Mouse (Mus musculus) CH12.LX (cell line): ENCODE measurements at regions not wholly inside any gene's neighbourhood (a gene's known extent, or its start where the extent isn't known, plus 50 kb on each side); places are given as distances from the start of the nearest gene placed in this dataset.

Experiments used
- DNase-seq: peaks from one replicate; pipeline ENCODE4 v3.0.0-alpha.2; 2013; ENCODE audit errors: extremely low read depth
- H3K27ac ChIP-seq: 2 replicates; pipeline ENCODE4 v1.5.1; 2012; ENCODE audit warnings: low read depth, mild to moderate bottlenecking, control low read depth, moderate library complexity; ENCODE audit not compliant: insufficient read depth
- H3K27me3 ChIP-seq: replicated peaks from 2 replicates; pipeline ENCODE3; 2012; ENCODE audit warnings: inconsistent platforms
- H3K36me3 ChIP-seq, 2 experiments: replicated peaks in 1 of 2; 2 replicates each; pipeline versions ENCODE3 to v1.6.1; 2012; ENCODE audit warnings: inconsistent platforms in 1 of 2, low read length in 1 of 2, mild to moderate bottlenecking in 1 of 2, mixed read lengths in 1 of 2, moderate library complexity in 1 of 2; ENCODE audit not compliant: control insufficient read depth in 1 of 2, insufficient read depth in 1 of 2
- H3K4me1 ChIP-seq, 2 experiments: 2 replicates each; pipeline ENCODE4 v1.6.1; 2012; ENCODE audit warnings: inconsistent platforms in 1 of 2, moderate library complexity in 1 of 2; ENCODE audit not compliant: insufficient read depth in 2 of 2, control insufficient read depth in 1 of 2
- H3K4me2 ChIP-seq: 2 replicates; pipeline ENCODE4 v1.6.1; 2012; ENCODE audit warnings: low read depth, mild to moderate bottlenecking, control low read depth; ENCODE audit not compliant: poor library complexity, insufficient read depth, severe bottlenecking
- H3K4me3 ChIP-seq, 3 experiments: fragments of 150-350 bp in 1 of 3; sonication (generic) in 1 of 3; replicated peaks in 1 of 3; 2 replicates each; pipeline versions ENCODE3 to v1.5.1; 2011 to 2012; ENCODE audit warnings: low read depth in 2 of 3, low read length in 2 of 3, mild to moderate bottlenecking in 2 of 3, moderate library complexity in 2 of 3, control low read depth in 1 of 3, improper control_type of control experiment in 1 of 3, inconsistent platforms in 1 of 3, mixed read lengths in 1 of 3; ENCODE audit not compliant: poor library complexity in 1 of 3
- H3K79me2 ChIP-seq: replicated peaks from 2 replicates; pipeline ENCODE4 v1.6.1; 2012; ENCODE audit warnings: mild to moderate bottlenecking, moderate library complexity; ENCODE audit not compliant: control insufficient read depth, poor library complexity, insufficient read depth, severe bottlenecking; ENCODE audit errors: extremely low read depth
- H3K9ac ChIP-seq: 2 replicates; pipeline ENCODE4 v1.6.1; 2012; ENCODE audit warnings: low read depth, mild to moderate bottlenecking, control low read depth, moderate library complexity; ENCODE audit not compliant: insufficient read depth
- H3K9me3 ChIP-seq: replicated peaks from 2 replicates; pipeline ENCODE3; 2012; ENCODE audit warnings: low read length, inconsistent platforms, mixed read lengths
- CHD1 ChIP-seq: IDR thresholded peaks from 2 replicates; pipeline ENCODE4 v1.6.1; 2012; ENCODE audit warnings: low read depth, low read length, improper control_type of control experiment, inconsistent platforms
- CHD2 ChIP-seq: IDR thresholded peaks from 2 replicates; pipeline ENCODE4 v1.6.1; 2011; ENCODE audit warnings: low read length, improper control_type of control experiment
- CTCF ChIP-seq, 2 experiments: IDR thresholded peaks in 1 of 2; conservative IDR thresholded peaks in 1 of 2; 2 replicates each; pipeline ENCODE4 v1.5.1; 2011 to 2012; ENCODE audit warnings: low read depth in 2 of 2, low read length in 2 of 2, improper control_type of control experiment in 1 of 2, inconsistent platforms in 1 of 2, mild to moderate bottlenecking in 1 of 2, moderate library complexity in 1 of 2
- E2F4 ChIP-seq: IDR thresholded peaks from 2 replicates; pipeline ENCODE4 v1.6.1; 2011; ENCODE audit warnings: low read depth, low read length, improper control_type of control experiment; ENCODE audit not compliant: insufficient replicate concordance
- EP300 ChIP-seq: IDR thresholded peaks from 2 replicates; pipeline ENCODE4 v1.6.1; 2011; ENCODE audit warnings: low read length, improper control_type of control experiment
- HCFC1 ChIP-seq: IDR thresholded peaks from 2 replicates; pipeline ENCODE4 v1.6.1; 2012; ENCODE audit warnings: low read depth, mild to moderate bottlenecking, inconsistent platforms, low read length, improper control_type of control experiment
- KAT2A ChIP-seq: IDR thresholded peaks from 2 replicates; pipeline ENCODE4 v1.6.1; 2012; ENCODE audit warnings: low read length, improper control_type of control experiment, inconsistent platforms; ENCODE audit not compliant: insufficient replicate concordance
- MAZ ChIP-seq: IDR thresholded peaks from 2 replicates; pipeline ENCODE4 v1.6.1; 2012; ENCODE audit warnings: low read depth, mild to moderate bottlenecking, inconsistent platforms, low read length, improper control_type of control experiment, moderate library complexity
- MEF2A ChIP-seq: IDR thresholded peaks from 2 replicates; pipeline ENCODE4 v1.6.1; 2014; ENCODE audit warnings: low read depth, mild to moderate bottlenecking, inconsistent platforms, low read length, improper control_type of control experiment, borderline replicate concordance
- NELFE ChIP-seq: IDR thresholded peaks from 2 replicates; pipeline ENCODE4 v1.6.1; 2011; ENCODE audit warnings: low read depth, low read length, improper control_type of control experiment
- NRF1 ChIP-seq: IDR thresholded peaks from 2 replicates; pipeline ENCODE4 v1.6.1; 2014; ENCODE audit warnings: low read depth, mild to moderate bottlenecking, inconsistent platforms, low read length, improper control_type of control experiment, moderate library complexity
- RAD21 ChIP-seq: IDR thresholded peaks from 2 replicates; pipeline ENCODE4 v1.6.1; 2011; ENCODE audit warnings: low read depth, mild to moderate bottlenecking, low read length, improper control_type of control experiment, moderate library complexity
- SMC3 ChIP-seq: IDR thresholded peaks from 2 replicates; pipeline ENCODE4 v1.6.1; 2011; ENCODE audit warnings: low read depth, low read length, improper control_type of control experiment
- ZNF384 ChIP-seq: IDR thresholded peaks from 2 replicates; pipeline ENCODE4 v1.6.1; 2012; ENCODE audit warnings: low read depth, low read length, improper control_type of control experiment, inconsistent platforms
- dilution Hi-C: fragments of 300-500 bp; cut with MboI; formaldehyde crosslinking; loops from 2 replicates; pipeline ENCODE4 v1.14.3; 2020; ENCODE audit warnings: low sequenced_read_pairs; ENCODE audit not compliant: extremely low pct_unique_long_range_greater_than_20kb, extremely low pct_ligation_motif_present
- in situ Hi-C: fragments of 300-500 bp; cut with MboI; formaldehyde crosslinking; loops from 3 replicates; pipeline ENCODE4 v1.14.3; 2019; ENCODE audit warnings: low sequenced_read_pairs, low pct_ligation_motif_present, low pct_unique_long_range_greater_than_20kb, mixed read lengths

- Histone ChIP-seq H3K4me3 (no peak overlapping the region), H3K36me3 (no peaks in the 10 kb centered on the region), H3K4me2 (no peak overlapping the region), H3K9me3 (peaks cover 8% of the 10 kb centered on the region), H3K27me3 (no peaks in the 10 kb centered on the region), H3K27ac (no peak overlapping the region), H3K4me1 (no peaks in the 10 kb centered on the region), H3K79me2 (no peaks in the 10 kb centered on the region), H3K9ac (no peak overlapping the region)
- in situ Hi-C loops, result no loop called here
- TF ChIP-seq KAT2A, result no peak
- no peak for TF ChIP-seq CTCF (conservative IDR thresholded peaks at IDR 0.05 in 1 of 2, IDR thresholded peaks at IDR 0.05 in 1 of 2; ENCODE audit: low read depth in 2 of 2, low read length in 2 of 2)
- TF ChIP-seq HCFC1, result no peak
- no peak for TF ChIP-seq MAZ
- no peak for TF ChIP-seq EP300
- TF ChIP-seq SMC3, result no peak
- no peak for DNase-seq
- dilution Hi-C loops, result no loop called here
Measured at GRCm38 (mm10) chr5:73777282-73777921, 126.2 kb downstream of the Spata18 start.

- H3K79me2 ChIP-seq, result no peaks in the 10 kb centered on the region
- no peak overlapping the region for H3K4me2 ChIP-seq
- no peaks in the 10 kb centered on the region for H3K4me1 ChIP-seq
- DNase-seq, result no peak
- no peak for TF ChIP-seq MAZ
- TF ChIP-seq CHD1, result no peak
- no peak for TF ChIP-seq CHD2
- TF ChIP-seq NELFE, result no peak
- TF ChIP-seq E2F4, result no peak
- no peak for TF ChIP-seq ZNF384
- no peak for TF ChIP-seq RAD21
- no peak for TF ChIP-seq NRF1
- no peak for TF ChIP-seq HCFC1
- TF ChIP-seq MEF2A, result no peak
- no peaks in the 10 kb centered on the region for H3K9me3 ChIP-seq
- no peaks in the 10 kb centered on the region for H3K36me3 ChIP-seq
- H3K27ac ChIP-seq, result no peak overlapping the region
- in situ Hi-C loops (no loop called here), dilution Hi-C loops (no loop called here)
- no peaks in the 10 kb centered on the region for H3K27me3 ChIP-seq
- no peak overlapping the region for H3K9ac ChIP-seq
- no peak overlapping the region for H3K4me3 ChIP-seq
Measured at GRCm38 (mm10) chr5:73781190-73781940, 130.2 kb downstream of the Spata18 start.
